In genomic region chr9:92224598-92225231, GRCm38 (mm10) we compare ENCODE assay signal across 13 mouse cellular contexts. TPM values are rescaled to one million over a fixed set of nuclear protein-coding genes. Genes with fewer than 3 reads are reported as not detected.
"Had no signal": no experiment of that assay in that cellular context is flagged by ENCODE, and none has a peak within 500 bp of the region (broad histone marks: within the 10 kb centered on the region; RNA-seq: fewer than 3 reads in every experiment).

No protein-coding gene starts in this region.

- DNase-seq: lung, adult 18-20 months; lung, embryonic 14.5 days; lung, postnatal 10 days; lung, postnatal 4 days; midbrain, embryonic 14.5 days; retina, postnatal 1 day; right cerebral cortex, adult 18-20 months; right cerebral cortex, postnatal 25 days; thymus, adult 2 months; thymus, postnatal 25 days; thymus, postnatal 4 days had no signal

- ATAC-seq: midbrain, embryonic 16.5 days had no signal

RNA-seq across cellular contexts. Expression of gene Plscr5, which starts 32.0 kb away (rescaled TPM):
- total RNA-seq: megakaryocyte-erythroid progenitor cell, adult 5-6 weeks had no signal
